Mouse (Mus musculus) adrenal gland, adult 8-10 months (tissue): ENCODE data around the gene Qrich2. TPM values are rescaled to one million over a fixed set of nuclear protein-coding genes. Genes with fewer than 3 reads are reported as not detected.

Experiments used
- DNase-seq: peaks from one replicate; pipeline ENCODE4 v3.0.0; 2022
- total RNA-seq, 4 experiments: library from RNA; stranded (reverse); gene quantifications; 2 replicates each; pipeline ENCODE4 v1.2.4; 2022

Gene Qrich2
- total RNA-seq, 4 experiments from 2014 or later = 0.11 TPM; not detected in 3

- peak; percentile 30 for DNase-seq
Measured at GRCm38 (mm10) chr11:116443311-116443710, 22.7 kb downstream of the Qrich2 start.

- no peak for DNase-seq
Measured at GRCm38 (mm10) chr11:116442867-116443177, 23.2 kb downstream of the Qrich2 start.

GRCm38 (mm10) chr11:116442129-116442866 is 23.7 kb downstream of the Qrich2 start:
- peak; percentile 32 for DNase-seq

GRCm38 (mm10) chr11:116440408-116441068 is 25.5 kb downstream of the Qrich2 start:
- no peak for DNase-seq

- DNase-seq = no peak
Measured at GRCm38 (mm10) chr11:116439269-116440240, 26.5 kb downstream of the Qrich2 start.

- no peak for DNase-seq
Measured at GRCm38 (mm10) chr11:116437541-116437940, 28.5 kb downstream of the Qrich2 start.

- no peak for DNase-seq
Measured at GRCm38 (mm10) chr11:116436725-116437331, 29.2 kb downstream of the Qrich2 start.

- DNase-seq = no peak
Measured at GRCm38 (mm10) chr11:116435992-116436724, 29.9 kb downstream of the Qrich2 start.

GRCm38 (mm10) chr11:116434967-116435752 is 30.9 kb downstream of the Qrich2 start:
- no peak for DNase-seq

- peak; percentile 58 for DNase-seq
Measured at GRCm38 (mm10) chr11:116434287-116434966, 31.6 kb downstream of the Qrich2 start.

GRCm38 (mm10) chr11:116433356-116434286 is 32.4 kb downstream of the Qrich2 start, which contains the start of gene Ubald2:
Gene Ubald2, plus strand, starts transcription at chr11:116434094.
- DNase-seq = peak; percentile 100

GRCm38 (mm10) chr11:116432593-116433355 is 33.3 kb downstream of the Qrich2 start:
- no peak for DNase-seq

- DNase-seq = no peak
Measured at GRCm38 (mm10) chr11:116432127-116432526, 33.9 kb downstream of the Qrich2 start.

GRCm38 (mm10) chr11:116431428-116432077 is 34.5 kb downstream of the Qrich2 start:
- DNase-seq = no peak

GRCm38 (mm10) chr11:116430723-116431427 is 35.2 kb downstream of the Qrich2 start:
- no peak for DNase-seq

- DNase-seq = no peak
Measured at GRCm38 (mm10) chr11:116429862-116430613, 36.0 kb downstream of the Qrich2 start.
